Mouse (Mus musculus) neural tube, embryonic 14.5 days (tissue): ENCODE measurements around the gene Olfml2a. TPM values are rescaled to one million over a fixed set of nuclear protein-coding genes. Genes with fewer than 3 reads are reported as not detected.

ENCODE experiments used
- ATAC-seq: fragments of 200-750 bp; cut with Nextera tagmentation; 2 replicates; pipeline ENCODE4 v1.8.0; 2017; ENCODE audit warnings: low read depth, mild to moderate bottlenecking, moderate TSS enrichment, moderate library complexity
- H3K27ac ChIP-seq: fragments of 300-500 bp; sonication (generic); 2 replicates; pipeline ENCODE4 v1.5.1; 2014; ENCODE audit warnings: low read depth, mild to moderate bottlenecking, control low read depth, low read length, moderate library complexity, mixed read lengths
- H3K27me3 ChIP-seq: fragments of 300-500 bp; sonication (generic); 2 replicates; pipeline ENCODE4 v1.6.1; 2014; ENCODE audit warnings: low read length; ENCODE audit not compliant: control insufficient read depth, insufficient read depth
- H3K36me3 ChIP-seq: fragments of 300-500 bp; sonication (generic); 2 replicates; pipeline ENCODE4 v1.6.1; 2014; ENCODE audit warnings: low read length, mixed read lengths; ENCODE audit not compliant: control insufficient read depth, insufficient read depth
- H3K4me1 ChIP-seq: fragments of 300-500 bp; sonication (generic); 2 replicates; pipeline ENCODE4 v1.6.1; 2014; ENCODE audit warnings: low read length; ENCODE audit not compliant: control insufficient read depth, insufficient read depth
- H3K4me2 ChIP-seq: fragments of 300-500 bp; sonication (generic); 2 replicates; pipeline ENCODE4 v1.6.1; 2014; ENCODE audit warnings: mild to moderate bottlenecking, low read depth, low read length, control low read depth
- H3K4me3 ChIP-seq: fragments of 300-500 bp; sonication (generic); 2 replicates; pipeline ENCODE4 v1.5.1; 2014; ENCODE audit warnings: low read depth, low read length, control low read depth, mixed read lengths
- H3K9ac ChIP-seq: fragments of 300-500 bp; sonication (generic); replicated peaks from 2 replicates; pipeline ENCODE4 v1.6.1; 2014; ENCODE audit warnings: low read depth, mild to moderate bottlenecking, control low read depth, low read length, mixed read lengths
- H3K9me3 ChIP-seq: fragments of 300-500 bp; sonication (generic); 2 replicates; pipeline ENCODE4 v1.6.1; 2016; ENCODE audit warnings: low read length; ENCODE audit not compliant: control insufficient read depth
- WGBS: fragments of 180-500 bp; shearing (Covaris S2); extraction: QIAGEN DNeasy Blood & Tissue Kit; methylation state at CpG from one replicate; pipeline ENCODE4 v1.1.7; 2014; 5-methylcytosine and 5-hydroxymethylcytosine counted together
- polyA plus RNA-seq: library from polyadenylated mRNA; unstranded; fragments of >200 nt; fragmentation: Nextera tagmentation; extraction: Ambion mirVana; gene quantifications from 2 replicates; pipeline ENCODE4 v1.2.1, GENCODE M21; 2014

Gene Olfml2a
- polyA plus RNA-seq, 1 experiment from 2014 or later = 0.94 TPM

DNA sequence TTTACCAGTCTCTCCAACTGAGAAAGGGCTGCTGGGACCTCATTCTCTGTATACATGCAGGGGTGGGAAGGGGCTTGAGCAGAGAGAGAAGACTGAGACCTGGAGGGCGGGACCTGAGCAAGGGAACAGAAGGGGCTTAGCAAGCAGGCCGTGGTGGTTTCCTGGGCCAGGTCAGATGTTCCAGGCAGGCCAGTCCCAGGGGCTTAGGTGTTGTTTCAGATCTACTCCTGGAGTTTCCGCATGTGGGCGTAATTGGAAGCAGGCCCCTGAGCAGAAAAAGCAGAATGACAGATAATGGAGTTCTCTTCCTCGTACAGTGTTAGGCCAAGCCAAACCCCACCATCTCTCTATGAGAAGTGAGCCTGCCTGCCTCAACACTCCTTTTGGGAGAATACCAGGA is 3.2 kb downstream of the Olfml2a start:
- Histone ChIP-seq H3K9ac (no peak overlapping the region), H3K4me3 (no peak overlapping the region), H3K4me2 (no peak overlapping the region), H3K9me3 (no peaks in the 10 kb centered on the region), H3K27me3 (no peaks in the 10 kb centered on the region), H3K27ac (no peak overlapping the region), H3K36me3 (no peaks in the 10 kb centered on the region), H3K4me1 (0 out of 2 replicates have a peak, but pooled peaks cover 3% of the 10 kb centered on the region)
- 61% methylated on average over 5 of the region's 5 CpGs for WGBS
- ATAC-seq = no peak

DNA sequence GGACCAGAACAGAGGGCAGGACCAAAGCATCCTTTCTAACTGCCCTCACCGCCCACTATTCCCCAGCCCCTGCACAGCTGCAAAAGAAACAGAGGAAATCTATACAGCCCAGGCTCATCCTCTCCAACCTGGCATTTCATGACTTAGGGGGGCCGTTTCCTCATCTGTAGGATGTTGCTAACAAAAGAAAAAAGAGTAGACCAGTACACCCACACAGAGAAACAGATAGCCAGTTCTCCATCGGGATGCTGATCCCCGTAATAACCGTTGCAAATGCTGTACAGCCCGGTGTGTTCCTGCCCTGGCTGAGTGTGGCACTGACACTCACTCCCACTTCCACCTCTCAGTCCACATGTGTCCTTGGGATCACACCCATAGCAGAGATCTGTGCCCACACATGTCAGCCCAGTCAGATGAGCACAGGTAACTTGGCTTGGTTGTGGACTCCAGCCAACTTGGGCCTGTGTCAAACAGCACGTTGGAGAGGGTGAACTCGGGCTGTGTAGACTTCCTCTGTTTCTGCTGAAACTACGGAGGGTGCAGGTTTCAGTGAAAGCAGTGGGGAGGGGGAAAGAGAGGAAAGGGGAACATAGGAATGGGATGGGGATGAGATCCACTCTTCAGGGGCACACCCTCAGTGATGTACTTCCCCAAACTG is 5.1 kb downstream of the Olfml2a start:
- no peak for ATAC-seq

DNA sequence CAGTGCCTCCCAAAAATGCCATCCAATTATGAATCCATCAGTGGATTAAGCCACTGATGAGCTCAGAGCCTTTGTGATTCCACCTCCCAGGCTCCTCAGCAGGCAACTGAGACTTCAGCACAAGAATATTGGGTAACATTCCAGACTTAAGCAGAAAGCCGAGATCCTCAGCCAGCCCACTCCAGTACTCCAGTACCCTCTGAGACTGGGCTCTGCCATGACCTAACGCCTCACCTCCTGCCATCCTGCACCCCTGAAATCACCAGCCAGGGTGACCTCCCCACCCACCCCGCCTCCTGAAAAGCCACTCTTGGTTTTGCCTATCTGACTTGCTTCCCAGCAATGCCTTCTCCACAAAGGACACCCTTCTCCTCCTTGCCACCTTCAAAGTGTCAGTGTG is 5.6 kb downstream of the Olfml2a start:
- H3K4me1 ChIP-seq = no peaks in the 10 kb centered on the region
- H3K27me3 ChIP-seq = no peaks in the 10 kb centered on the region
- H3K9ac ChIP-seq = no peak overlapping the region
- no peak overlapping the region for H3K4me3 ChIP-seq
- ATAC-seq = no peak
- 89% methylated on average over 3 of the region's 3 CpGs for WGBS
- H3K4me2 ChIP-seq = no peak overlapping the region
- no peak overlapping the region for H3K27ac ChIP-seq
- no peaks in the 10 kb centered on the region for H3K9me3 ChIP-seq
- no peaks in the 10 kb centered on the region for H3K36me3 ChIP-seq

More for the DNA sequence above, 5.1 kb downstream of the Olfml2a start:
- H3K4me1 ChIP-seq = no peaks in the 10 kb centered on the region
- no peak overlapping the region for H3K4me3 ChIP-seq
- H3K36me3 ChIP-seq = no peaks in the 10 kb centered on the region
- no peaks in the 10 kb centered on the region for H3K9me3 ChIP-seq
- H3K27me3 ChIP-seq = no peaks in the 10 kb centered on the region
- 79% methylated on average over 9 of the region's 9 CpGs for WGBS
- no peak overlapping the region for H3K27ac ChIP-seq
- no peak overlapping the region for H3K9ac ChIP-seq
- no peak overlapping the region for H3K4me2 ChIP-seq

DNA sequence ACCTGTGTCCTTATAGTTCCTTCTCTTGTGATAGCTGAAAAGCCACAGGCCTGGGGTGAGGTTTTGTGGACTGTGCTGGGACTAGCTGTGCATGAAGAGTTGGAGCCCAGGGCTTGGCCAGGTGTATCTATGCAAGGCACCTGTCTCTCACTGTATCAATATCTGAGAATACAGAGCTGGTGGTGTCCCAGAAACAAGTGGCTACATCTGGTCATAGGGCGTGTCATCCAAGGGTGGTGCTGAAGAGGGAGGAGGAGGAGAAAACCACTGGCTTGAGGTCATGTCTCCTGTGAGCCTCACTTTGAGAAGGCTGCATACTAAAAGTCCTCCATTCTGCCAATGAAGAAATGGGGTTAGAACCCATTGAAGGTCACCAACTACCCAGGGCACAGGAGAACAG is 6.2 kb downstream of the Olfml2a start:
- Histone ChIP-seq H3K36me3 (no peaks in the 10 kb centered on the region), H3K4me1 (no peaks in the 10 kb centered on the region), H3K27me3 (no peaks in the 10 kb centered on the region), H3K9ac (no peak overlapping the region), H3K4me2 (no peak overlapping the region), H3K4me3 (no peak overlapping the region), H3K9me3 (no peaks in the 10 kb centered on the region), H3K27ac (no peak overlapping the region)
- ATAC-seq = no peak
- 86% methylated on average over 1 of the region's 1 CpGs for WGBS

DNA sequence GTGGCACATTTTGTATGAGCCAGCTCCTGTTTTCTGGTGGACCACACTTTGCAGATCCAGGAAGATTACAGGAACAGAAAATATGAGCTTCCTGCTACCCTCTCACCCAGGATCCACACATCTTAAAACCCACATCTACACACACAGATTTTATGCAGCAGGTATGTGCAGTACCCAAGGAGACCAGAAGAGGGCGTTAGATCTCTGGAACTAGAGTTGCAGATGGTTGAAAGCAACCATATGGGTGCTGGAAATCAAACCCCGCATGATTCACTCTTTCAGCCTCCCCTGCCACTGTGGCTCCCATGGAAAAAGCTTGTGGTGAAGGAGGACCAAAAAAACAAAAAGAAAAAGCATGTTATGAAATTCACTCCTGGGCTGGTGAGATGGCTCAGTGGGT is 7.3 kb downstream of the Olfml2a start:
- WGBS = 71% methylated on average over 2 of the region's 2 CpGs
- Histone ChIP-seq H3K36me3 (no peaks in the 10 kb centered on the region), H3K9ac (no peak overlapping the region), H3K4me2 (no peak overlapping the region), H3K9me3 (no peaks in the 10 kb centered on the region), H3K4me1 (no peaks in the 10 kb centered on the region), H3K27me3 (no peaks in the 10 kb centered on the region), H3K27ac (no peak overlapping the region), H3K4me3 (no peak overlapping the region)
- no peak for ATAC-seq

DNA sequence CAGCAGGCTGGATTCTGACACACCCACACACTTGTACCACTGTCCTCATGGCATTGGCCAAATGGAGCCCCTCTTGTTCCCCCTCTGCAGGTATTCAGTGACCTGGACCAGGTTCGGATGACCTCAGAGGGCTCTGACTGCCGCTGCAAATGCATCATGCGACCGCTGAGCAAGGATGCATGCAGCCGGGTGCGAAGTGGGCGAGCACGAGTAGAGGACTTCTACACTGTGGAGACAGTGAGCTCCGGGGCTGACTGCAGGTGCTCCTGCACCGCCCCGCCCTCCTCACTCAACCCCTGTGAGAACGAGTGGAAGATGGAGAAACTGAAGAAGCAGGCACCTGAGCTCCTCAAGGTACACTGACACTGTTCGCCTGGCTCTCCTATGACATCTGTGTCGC is 9.6 kb downstream of the Olfml2a start:
- H3K36me3 ChIP-seq = no peaks in the 10 kb centered on the region
- no peaks in the 10 kb centered on the region for H3K9me3 ChIP-seq
- H3K27me3 ChIP-seq = no peaks in the 10 kb centered on the region
- no peak overlapping the region for H3K9ac ChIP-seq
- ATAC-seq = no peak
- no peak overlapping the region for H3K27ac ChIP-seq
- no peak overlapping the region for H3K4me3 ChIP-seq
- 91% methylated on average over 14 of the region's 14 CpGs for WGBS
- H3K4me2 ChIP-seq = no peak overlapping the region
- H3K4me1 ChIP-seq = no peaks in the 10 kb centered on the region

DNA sequence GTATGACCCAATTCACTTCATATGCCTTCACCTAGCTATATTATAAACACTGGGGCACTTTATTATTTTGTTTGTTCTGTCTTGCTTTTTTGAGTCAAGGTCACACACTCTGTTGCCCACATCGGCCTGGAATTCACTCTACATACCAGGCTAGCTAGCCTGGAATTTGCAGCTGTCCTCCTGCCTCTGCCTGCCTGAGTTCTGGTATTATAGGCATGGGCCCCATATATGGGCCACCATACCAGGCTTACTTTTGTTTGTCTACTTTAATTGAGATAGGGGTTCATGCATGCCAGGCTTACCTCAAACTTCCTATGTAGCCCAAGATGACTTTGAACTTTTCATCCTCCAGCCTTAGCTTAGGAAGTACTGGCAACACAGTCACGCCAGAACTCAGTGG is 10.1 kb downstream of the Olfml2a start:
- no peaks in the 10 kb centered on the region for H3K4me1 ChIP-seq
- no peak overlapping the region for H3K9ac ChIP-seq
- H3K27ac ChIP-seq = no peak overlapping the region
- no peaks in the 10 kb centered on the region for H3K9me3 ChIP-seq
- H3K36me3 ChIP-seq = no peaks in the 10 kb centered on the region
- H3K4me2 ChIP-seq = no peak overlapping the region
- ATAC-seq = no peak
- no peak overlapping the region for H3K4me3 ChIP-seq
- H3K27me3 ChIP-seq = no peaks in the 10 kb centered on the region
- 97% methylated on average over 2 of the region's 2 CpGs for WGBS

DNA sequence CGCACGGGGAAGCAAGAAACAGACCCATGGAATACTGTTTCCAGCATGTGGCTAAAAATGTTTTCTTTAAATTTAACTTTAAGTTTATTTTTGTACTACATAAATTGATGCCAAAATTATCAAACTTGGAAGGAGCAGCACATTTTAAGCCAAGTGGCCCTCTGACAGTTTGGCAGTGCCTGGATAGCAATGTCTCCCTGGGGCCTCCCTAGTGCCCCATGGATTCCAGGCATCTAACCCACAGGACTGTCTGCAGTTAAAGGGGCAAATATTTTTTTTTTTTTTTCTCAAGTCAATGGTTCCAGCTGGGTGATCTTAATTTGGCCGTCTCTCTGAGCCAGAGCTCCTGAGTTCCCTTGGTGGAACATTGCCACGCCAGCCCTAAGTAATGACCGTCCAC is 11.4 kb downstream of the Olfml2a start:
- Histone ChIP-seq H3K27ac (no peak overlapping the region), H3K4me2 (no peak overlapping the region), H3K4me3 (no peak overlapping the region), H3K36me3 (no peaks in the 10 kb centered on the region), H3K27me3 (no peaks in the 10 kb centered on the region), H3K4me1 (no peaks in the 10 kb centered on the region), H3K9ac (no peak overlapping the region), H3K9me3 (no peaks in the 10 kb centered on the region)
- ATAC-seq = no peak
- 91% methylated on average over 5 of the region's 5 CpGs for WGBS

DNA sequence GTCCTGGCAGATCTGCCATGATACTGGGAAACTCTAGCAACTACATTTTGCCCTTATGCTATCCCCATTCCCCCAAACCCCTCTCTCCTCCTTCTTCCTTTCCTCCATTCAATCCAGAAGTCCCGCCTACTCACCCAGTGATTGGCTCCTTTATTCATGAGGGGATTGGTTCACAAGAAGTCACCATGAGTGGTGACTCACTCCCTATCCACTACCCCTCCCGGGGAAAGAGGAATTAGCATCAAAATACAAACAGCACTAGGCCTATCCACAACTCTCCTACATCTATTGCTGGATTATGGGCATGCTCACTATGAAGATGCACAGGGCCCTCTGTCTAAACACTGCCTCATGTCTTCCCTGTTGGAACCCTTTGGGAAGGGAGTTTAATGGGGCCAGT is 12.2 kb downstream of the Olfml2a start:
- H3K9me3 ChIP-seq = no peaks in the 10 kb centered on the region
- H3K4me1 ChIP-seq = no peaks in the 10 kb centered on the region
- no peaks in the 10 kb centered on the region for H3K27me3 ChIP-seq
- no peaks in the 10 kb centered on the region for H3K36me3 ChIP-seq
- no peak overlapping the region for H3K4me2 ChIP-seq
- no peak for ATAC-seq
- no peak overlapping the region for H3K4me3 ChIP-seq
- H3K9ac ChIP-seq = no peak overlapping the region
- WGBS = 50% methylated on average over 2 of the region's 2 CpGs
- no peak overlapping the region for H3K27ac ChIP-seq
